Mouse (Mus musculus): ENCODE results near the gene Fam83g. TPM values are rescaled to one million over a fixed set of nuclear protein-coding genes. Genes with fewer than 3 reads are reported as not detected.

The Fam83g gene
- total RNA-seq, 2 experiments from 2014 or later = 1.2 to 1.6 TPM

DNA sequence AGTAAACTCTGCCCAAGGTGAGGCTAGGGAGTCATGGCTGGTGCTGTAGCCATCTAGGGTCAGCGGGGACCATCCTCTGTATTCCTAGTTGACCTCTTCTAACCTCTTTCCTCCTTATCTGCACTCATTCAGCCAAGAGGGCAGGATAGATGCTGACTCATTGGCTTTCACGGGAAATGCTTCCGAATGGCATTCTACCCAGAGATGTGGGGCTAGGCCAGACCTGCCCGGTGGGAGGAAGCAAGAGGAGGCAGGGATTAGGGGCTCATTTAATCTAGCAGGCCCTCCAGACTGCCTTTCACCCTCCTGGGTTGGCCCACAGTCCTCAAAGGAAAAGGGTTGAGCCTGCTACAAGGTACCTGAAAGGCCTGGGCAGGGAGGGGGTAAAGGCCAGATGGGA is 22.3 kb downstream of the Fam83g start:
- no peak for DNase-seq (ENCODE audit: low spot score in 2 of 2)

DNA sequence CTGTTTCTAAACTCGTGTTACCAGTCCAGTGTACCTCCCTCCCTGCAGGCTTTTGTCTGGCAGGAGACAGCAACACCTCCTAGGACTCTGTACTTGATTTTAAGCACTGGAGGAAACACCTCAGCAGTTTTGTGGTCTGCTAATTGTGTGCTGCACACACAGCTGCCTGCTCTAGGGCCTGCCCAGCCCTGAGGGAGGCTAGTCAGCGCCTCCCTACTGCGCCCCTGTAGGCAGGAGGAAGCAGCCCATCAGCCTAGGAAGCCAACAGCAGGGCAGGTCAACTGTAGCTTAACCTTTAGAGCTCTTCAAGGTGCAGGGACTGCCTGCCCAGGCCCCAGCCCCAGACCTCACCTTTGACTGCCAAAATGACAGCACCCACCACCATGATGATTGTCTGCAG is 25.0 kb downstream of the Fam83g start:
- no peak for DNase-seq (ENCODE audit: low spot score in 2 of 2)

DNA sequence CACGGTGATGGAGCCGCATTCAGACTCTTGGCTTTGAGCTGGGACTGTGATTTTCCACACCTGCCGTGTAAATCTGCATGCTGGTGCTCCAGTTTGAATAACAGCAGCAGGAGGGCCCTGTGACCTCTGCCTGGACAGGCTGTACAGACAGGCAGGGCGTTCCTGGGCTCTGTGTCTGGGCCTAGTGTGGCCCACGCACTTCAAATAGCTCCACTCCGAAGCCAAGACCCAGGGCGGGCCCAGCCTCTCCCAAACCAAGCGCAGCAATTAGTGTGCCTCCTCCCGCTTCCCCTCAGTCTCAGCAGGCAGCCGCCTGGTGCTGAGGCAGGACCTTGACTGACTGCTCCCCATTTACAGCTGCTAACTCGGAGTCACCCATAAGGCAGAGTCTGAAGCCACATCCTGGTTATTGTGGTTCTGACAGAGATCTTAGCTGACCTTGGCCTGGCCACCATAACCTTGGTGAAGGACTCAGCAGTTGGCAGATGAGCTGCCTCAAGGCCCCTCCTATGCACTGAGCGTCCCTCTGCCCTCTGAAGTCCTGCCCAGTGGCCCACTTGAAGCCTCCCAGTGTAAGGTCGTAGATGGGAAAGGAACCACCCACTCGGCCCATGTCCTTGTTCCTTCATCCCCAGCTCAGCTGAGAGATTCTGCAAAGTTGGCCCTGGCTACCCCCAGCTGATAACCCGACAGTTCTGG is 29.4 kb downstream of the Fam83g start:
- DNase-seq (ENCODE audit: low spot score in 2 of 2) = peak; percentile 32 to 37

DNA sequence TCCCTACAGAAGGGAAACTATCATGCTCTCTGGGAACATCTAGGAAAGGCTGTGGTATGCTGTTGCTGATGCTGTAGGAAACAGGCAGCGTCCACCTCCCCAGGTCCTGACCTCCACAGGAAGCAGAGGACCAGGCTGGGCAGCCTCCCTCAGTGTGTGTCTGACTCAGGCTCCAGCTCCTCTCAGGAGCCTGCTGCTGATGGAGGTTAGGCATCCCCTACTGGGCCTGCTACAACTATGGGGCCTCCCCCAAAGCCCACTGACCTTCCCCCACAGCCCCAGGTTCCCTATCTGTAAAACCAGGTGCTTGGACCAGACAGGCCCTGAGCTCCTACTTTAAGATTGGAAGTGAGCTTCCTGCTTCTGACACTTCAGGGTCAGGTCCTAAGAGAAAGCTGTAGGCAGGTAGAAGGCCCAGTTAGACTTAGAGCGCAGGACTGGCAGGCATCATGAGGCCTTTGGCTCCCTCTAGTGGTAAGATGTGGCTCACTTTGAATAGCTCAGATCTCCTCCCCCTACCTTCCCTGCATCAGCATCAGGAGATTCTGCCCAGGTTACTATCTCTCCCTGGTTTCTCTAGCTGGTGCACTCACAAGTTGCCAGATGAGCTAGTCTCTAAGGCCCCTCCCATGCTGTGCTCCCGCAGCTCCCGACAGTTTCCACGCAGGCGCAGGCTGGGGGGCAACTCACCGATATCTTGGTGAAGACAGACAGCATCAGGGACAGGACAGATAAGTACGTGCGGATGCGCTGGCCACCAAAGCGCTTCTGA is 30.6 kb downstream of the Fam83g start:
- peak; percentile 50 to 64 for DNase-seq (ENCODE audit: low spot score in 2 of 2)

DNA sequence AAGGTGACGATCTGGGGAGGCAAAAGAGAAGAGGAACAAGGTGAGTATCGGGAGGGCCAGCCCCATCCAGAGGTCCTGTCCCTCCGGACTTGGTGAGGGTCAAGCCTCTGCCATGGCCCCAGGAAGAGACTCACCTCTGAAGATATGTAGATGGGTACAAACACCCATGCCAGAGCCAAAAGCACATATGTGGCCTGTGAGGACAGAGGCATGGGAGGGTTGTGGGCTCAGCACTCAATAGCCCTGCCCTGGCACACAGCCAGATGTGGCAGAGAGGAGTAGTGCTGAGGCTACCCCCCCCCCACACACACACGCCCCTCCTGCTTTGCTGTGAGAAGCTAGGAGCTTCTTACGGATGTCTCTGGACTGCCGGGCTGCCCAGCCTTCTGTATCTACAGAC is 31.2 kb downstream of the Fam83g start:
- DNase-seq (ENCODE audit: low spot score in 2 of 2) = no peak

GRCm38 (mm10) chr11:61717990-61718389 is 34.1 kb downstream of the Fam83g start:
- DNase-seq (ENCODE audit: low spot score in 2 of 2) = no peak

DNA sequence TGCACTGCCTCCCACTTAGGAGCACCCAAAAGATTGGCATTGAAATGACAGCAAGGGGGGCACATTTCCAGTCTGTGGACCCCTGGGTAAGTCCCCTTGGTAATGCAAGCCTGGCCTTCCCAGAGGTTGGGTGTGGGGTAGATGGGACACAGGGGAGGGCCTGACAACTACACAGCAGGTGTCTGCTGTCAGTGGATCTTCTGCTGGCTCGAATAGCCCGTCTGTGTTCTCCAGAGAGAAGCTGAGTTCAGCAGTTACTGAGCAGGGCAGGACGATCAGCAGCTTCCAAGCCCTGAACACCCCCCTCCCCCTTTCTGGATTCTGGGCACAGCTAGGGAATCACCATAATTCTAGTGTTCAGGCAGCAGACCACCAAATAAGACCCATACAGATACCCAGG is 35.5 kb downstream of the Fam83g start:
- no peak for DNase-seq (ENCODE audit: low spot score in 2 of 2)

GRCm38 (mm10) chr11:61719826-61720225 is 35.9 kb downstream of the Fam83g start:
- no peak for DNase-seq (ENCODE audit: low spot score in 2 of 2)

DNA sequence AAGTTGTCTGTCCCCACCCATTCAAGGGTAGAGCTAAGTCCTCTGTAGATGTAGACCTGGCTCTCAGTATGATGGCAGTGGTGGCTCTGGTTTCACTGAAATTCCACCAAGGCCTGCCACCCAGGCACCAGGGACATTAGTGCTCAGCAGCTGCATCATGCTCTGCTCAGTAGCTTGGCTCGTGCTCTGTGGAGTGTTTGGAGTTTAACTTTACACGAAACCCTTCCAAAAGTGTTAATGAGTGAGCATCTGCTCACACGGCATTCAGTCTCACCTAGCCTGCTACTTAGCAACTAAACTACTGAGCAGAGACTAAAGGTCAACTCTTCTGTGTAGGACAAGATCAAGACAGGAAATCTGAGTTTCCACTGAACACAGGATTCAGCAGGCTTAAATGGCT is 36.7 kb downstream of the Fam83g start, which contains the start of gene Slc5a10:
Slc5a10 (minus strand) TSS at position 191 of the 400 bp plus-strand sequence.
- DNase-seq (ENCODE audit: low spot score in 2 of 2) = no peak

- no peak for DNase-seq (ENCODE audit: low spot score in 2 of 2)
Observed at GRCm38 (mm10) chr11:61722077-61722476, 38.2 kb downstream of the Fam83g start.

- DNase-seq (ENCODE audit: low spot score in 2 of 2) = no peak
Observed at GRCm38 (mm10) chr11:61728037-61728436, 44.1 kb downstream of the Fam83g start.

DNA sequence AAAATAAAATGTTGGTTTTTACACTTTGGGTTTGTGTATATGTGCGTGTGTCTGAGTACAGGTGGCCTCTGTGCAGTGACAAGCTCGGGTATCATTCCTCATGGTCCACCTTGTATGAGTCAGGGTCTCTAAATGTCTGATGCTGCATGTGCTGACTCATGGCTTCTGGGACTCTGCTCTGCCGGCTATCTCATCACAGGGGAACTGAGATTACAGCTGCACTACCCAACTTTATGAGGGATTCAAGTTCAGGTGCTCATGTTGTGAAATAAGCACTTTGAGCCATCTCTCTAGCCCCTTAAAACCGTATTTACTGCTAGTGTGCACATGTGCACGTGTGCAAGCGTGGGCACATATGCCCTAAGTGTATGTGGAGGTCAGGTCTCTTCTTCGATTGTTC is 48.8 kb downstream of the Fam83g start:
- DNase-seq (ENCODE audit: low spot score in 2 of 2) = no peak

DNA sequence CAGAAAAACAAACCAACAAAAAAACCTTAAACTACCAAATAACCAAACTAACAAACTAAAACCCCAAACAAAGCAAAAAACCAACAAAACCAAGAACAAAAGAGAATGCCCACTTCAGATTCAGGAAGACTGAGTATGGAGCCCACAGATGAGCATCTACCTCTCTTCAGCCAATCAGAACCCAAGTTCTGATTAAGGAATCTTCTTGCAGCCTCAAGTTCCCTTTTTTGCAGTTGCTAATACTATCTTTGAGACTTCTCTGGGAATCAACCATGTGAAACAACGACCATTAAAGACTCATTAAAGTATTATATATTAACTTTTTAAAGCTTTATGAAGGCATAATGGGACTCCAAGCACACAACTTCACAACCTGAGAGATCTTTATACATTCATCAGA is 53.4 kb downstream of the Fam83g start:
- DNase-seq (ENCODE audit: low spot score in 2 of 2) = no peak

DNA sequence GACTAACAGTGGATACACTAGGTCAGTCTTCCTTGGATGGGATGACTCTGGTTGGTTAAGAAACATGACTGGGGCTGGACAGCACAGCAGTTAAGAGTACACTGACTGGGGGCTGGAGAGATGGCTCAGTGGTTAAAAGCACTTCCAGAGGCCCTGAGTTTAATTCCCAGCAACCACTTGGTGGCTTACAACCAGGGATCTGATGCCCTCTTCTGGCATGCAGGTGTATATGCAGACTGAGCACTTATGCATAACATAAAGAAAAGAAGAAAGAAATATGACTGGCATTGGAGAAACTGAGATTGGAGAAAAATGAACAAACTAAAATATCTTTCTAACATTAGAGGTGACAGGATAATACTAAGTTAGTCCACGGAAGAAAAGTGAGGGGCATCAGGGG is 56.6 kb downstream of the Fam83g start:
- DNase-seq (ENCODE audit: low spot score in 2 of 2) = no peak

GRCm38 (mm10) chr11:61743768-61744167 is 59.9 kb downstream of the Fam83g start:
- no peak for DNase-seq (ENCODE audit: low spot score in 2 of 2)

DNA sequence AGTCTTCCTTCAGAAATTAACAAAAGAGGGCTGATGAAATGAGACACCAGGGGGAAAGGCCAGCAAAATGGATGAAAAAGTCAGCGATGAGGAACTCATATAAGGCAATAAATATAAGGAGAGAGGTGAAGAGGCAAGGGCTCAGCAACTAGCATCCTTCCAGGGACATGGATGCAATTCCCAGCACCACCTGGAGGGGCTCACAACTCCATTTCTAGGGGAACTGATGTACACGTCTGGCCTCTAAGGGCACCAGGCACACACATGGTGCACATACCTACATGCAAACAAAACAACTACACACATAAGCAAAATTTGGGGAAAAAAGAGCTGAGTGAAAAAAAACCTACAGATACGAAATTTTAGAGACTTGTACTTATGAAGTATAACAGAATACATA is 60.6 kb downstream of the Fam83g start:
- DNase-seq (ENCODE audit: low spot score in 2 of 2) = no peak

GRCm38 (mm10) chr11:61745781-61746180 is 61.9 kb downstream of the Fam83g start:
- no peak for DNase-seq (ENCODE audit: low spot score in 2 of 2)

DNA sequence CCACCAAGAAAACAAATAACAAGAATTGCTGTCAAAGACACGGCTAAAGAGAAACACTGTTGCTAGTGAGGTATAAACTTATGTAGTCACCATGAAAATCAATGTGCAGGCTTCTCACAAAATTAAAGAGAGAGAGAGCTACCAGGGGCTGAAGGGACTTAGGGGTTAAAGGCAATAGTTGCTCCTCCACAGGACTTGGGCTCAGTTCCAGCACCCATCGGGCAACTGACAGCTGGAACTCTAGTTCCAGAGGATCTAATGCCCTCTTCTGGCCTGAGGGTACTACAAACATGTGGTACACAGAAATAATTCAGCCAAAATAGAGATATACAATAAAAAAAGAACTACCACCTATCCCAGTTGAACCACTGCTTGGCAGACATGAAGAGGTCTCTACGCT is 63.3 kb downstream of the Fam83g start:
- DNase-seq (ENCODE audit: low spot score in 2 of 2) = no peak

DNA sequence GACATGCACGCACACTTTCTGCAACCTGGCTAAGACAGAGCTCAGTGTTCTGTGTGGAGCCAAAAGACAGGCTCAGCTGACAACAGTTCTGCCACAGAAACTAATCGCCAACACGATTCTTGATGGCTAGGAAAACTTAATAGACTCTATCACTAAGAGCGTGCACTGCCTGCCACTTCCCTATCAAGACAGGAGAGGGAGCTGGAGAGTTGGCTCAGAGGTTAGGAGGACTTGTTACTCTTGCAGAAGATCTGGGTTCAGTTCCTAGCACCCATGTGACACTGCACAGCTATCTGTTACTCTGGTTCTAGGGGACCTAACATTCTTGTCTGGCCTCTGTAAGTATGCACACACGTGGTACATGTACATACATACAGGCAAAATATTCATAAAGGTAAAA is 67.7 kb downstream of the Fam83g start:
- DNase-seq (ENCODE audit: low spot score in 2 of 2) = no peak

DNA sequence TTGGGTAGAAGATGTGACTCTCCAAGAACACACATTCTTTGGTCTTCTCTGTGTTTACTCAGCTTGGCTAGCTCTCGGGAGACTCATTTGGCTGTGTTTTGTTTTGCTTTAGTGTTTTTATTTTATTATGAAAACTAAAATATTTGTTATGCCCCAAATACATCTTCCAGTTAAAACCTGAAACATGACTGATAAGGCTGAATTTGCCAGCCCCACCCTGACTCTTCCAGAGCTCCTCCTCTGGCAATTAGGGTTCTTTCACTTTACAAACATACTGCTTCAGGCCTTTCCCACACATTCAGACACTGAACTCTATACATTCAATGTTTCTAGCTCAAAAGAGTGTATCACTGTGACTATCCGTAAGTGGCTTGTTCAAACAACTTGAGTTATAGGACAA is 73.3 kb downstream of the Fam83g start:
- DNase-seq (ENCODE audit: low spot score in 2 of 2) = no peak
